Mouse (Mus musculus): ENCODE measurements around the gene Skiv2l. TPM values are rescaled to one million over a fixed set of nuclear protein-coding genes. Genes with fewer than 3 reads are reported as not detected.
"Not testable (repeated sequence)": the region's sequence is repeated elsewhere in the genome, so short reads cannot be mapped to it uniquely, and the experiment has no call there.

The Skiv2l gene
- total RNA-seq, 4 experiments from 2014 or later = 67.2 to 85.0 (median 83.5) TPM

DNA sequence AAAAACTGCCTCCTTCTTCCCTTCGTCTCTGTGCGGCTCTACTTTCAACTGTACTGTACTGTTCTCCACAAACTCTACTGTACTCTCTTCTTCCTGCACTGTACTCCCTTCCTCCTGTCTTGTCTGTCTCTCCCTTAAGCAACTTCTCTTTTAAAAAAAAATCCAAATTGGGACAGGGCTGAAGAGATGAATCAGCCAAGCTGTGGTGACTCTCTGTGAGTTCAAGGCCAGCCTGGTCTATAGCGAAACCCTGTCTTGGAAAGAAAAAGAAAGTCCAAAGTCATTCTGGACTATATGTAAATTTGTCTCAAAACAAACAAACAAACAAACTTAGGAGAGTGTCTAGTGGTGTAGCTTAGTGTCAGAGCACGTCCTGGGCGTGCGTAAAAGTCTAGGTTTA is 24.3 kb upstream of the Skiv2l start:
- no peak for DNase-seq

DNA sequence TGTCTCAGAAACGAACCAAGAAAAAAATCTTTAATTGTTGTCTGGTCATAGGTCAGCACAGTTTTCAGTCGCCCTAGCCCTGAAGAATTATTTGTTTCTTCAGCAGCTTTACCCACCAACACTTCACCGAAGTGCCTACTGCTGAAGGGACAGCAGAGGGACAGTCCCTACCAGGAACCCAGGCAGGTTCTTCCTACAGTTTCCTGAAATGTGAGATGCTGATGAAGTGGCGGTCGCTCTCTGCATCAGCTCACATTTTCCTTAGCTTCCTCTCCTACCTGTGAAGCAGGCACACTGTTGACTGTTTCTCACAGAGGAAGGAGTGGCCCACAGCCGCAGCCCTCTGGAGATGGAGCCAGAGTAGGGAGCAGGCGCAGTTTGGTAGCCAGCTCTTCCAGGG is 16.0 kb upstream of the Skiv2l start:
- DNase-seq = no peak

DNA sequence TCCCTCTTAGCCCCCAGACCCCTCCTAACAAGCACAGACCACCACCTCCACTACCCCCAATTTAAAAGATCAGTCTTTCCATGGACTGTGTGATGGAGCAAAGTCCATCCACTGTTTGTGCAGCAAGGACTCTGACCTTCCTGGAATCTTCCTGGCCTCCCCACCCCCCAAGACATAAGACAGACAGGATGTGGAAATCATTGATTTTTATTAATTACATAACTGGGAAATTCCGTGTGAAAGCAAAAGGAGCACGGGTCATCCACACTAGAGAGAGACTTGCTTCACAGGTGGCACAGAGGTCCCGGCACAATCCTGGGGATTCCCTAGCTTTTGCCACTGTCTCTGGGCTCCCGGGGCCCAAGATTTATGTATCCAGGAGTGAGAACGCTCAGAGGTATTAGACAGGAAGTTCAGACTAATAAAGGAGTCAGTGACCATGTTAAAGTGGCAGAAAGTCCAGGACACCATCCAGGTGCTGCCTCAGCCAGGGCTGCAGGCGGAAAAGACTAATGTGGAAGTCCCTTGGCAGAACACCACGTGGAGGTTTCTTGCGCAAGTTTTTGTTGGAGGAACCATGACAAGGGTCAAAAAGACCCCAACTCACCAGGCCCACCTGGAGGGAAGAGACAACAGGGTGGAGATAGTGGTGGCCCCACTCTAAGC is 12.5 kb upstream of the Skiv2l start, which contains the start of gene Cfb:
Cfb (minus strand) TSS at position 103 of the 666 bp plus-strand sequence.
- DNase-seq = no peak

DNA sequence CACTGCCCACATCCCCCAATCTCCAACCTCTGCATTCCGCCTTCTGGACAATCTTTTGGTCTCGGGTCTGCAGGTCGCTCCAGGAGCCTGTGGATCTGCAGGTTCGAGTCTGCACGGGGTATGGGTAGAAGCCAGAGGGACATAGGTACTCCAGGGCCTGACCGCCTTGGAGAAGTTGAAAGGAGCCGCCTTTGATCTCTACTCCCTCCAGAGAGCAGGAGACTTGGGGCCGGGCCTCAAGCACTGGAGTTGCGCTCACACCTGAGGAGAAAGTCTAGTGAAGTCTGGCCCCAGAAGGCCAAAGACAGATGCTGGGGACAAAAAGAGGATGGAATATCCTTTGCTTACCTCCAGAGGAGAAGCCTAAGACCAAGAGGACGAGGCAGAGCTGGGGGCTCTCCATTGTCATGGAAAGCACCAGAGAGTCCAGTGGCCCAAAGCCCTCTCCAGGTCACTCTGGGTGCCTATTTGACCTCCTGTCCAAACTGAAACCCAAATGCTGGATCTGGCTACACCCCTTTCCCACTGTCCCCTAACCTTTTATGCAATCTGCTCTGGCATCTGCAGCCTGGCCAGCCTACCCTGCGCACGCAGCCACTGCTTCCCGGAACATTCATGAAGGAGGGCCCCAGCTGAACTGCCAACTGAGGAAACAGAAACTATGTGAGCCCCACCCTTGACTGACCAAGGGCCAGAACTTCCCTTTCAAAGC is 11.8 kb upstream of the Skiv2l start:
- DNase-seq = no peak

DNA sequence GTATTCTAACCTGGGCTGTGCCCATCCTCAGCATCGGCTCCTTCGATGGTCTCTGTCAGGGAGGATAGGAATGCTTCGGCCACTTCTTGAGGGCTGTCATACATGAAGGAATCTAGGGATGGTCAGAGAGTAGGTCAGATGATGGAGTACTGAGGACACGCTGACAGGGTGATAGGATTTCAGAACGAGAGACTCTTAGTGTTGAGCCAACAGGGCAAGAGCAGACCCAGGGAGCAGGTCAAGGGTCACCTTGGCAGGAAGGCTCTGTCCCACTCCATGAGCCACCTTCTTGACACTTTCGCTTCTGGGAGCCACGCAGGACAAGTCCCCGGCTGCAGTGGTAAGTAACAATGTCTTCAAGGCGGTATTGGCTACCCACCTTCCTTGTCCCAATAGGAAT is 10.5 kb upstream of the Skiv2l start:
- DNase-seq = no peak

DNA sequence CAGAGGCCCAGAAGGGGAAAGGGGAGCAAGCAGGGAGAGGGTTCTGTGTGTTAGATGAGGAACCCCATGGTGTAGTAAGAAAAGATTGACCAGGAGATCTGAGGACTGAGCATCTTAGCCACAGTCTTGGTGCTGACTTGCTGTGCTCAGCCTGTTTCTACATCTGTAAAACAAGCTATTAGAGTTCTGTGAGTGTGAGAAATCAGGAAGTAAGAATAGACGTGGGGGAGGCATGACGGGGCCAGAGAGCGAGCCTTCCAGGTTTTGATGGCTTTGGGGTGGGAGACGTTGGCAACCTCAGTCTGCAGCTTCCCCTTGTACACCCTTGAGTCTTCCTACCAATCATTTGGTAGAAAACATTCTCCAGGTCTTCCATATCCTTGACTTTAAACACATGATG is 8.7 kb upstream of the Skiv2l start:
- no peak for DNase-seq

DNA sequence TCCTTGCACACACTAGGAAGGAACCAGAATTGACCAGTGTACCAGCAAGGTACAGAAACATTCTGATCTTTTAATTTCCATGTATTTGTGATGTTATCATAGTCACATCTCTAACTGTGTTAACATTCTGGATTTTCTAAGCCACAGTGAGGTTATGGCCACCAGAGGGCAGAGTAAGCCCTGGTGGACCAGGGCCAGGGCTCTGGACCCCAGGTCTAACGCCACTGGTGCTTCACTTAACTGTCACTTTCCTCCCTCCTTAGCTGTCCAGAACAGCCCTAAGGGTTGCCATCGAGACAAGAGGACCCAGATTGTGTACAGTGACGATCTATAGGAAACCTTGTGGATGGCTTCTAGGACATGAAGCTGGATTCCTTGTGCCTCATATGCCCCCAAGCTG is 5.8 kb upstream of the Skiv2l start:
- no peak for DNase-seq

DNA sequence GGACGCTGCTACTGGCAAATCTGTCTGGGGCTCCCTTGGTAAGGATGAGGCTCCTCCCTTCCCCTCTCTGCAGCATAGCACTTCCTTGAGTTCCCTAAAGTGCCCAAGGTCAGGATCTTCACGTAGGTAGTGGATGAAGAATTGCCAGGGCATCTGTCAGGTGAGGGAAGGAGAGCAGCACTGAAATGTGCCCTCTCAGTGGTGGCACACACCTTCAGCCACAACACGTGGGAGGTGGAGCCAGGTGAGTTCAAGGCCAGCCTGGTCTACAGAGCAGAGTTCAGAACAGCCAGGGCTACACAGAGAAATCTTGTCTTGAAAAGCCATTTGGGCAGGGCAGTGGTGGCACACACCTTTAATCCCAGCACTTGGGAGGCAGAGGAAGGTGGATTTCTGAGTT is 4.8 kb upstream of the Skiv2l start:
- DNase-seq = no peak

DNA sequence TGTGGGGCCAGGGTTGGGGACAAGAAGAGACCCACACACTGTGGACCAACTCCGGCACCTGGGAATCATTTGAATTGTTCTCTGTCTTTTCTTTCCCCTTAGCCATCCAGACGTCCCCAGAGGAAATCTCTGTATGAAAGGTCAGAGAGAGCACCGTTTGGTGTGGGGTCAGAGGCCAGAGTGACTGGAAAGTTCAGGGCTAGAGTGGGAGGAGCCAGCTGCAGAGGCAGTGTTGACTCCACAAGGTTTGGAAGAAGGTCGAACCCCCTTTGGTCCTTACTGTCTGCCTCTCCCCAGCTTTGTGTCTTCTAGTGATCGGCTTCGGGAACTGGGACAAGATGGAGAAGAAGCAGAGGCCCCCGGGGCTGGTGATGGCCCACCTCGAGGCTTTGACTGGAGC is 3.5 kb upstream of the Skiv2l start:
- no peak for DNase-seq

DNA sequence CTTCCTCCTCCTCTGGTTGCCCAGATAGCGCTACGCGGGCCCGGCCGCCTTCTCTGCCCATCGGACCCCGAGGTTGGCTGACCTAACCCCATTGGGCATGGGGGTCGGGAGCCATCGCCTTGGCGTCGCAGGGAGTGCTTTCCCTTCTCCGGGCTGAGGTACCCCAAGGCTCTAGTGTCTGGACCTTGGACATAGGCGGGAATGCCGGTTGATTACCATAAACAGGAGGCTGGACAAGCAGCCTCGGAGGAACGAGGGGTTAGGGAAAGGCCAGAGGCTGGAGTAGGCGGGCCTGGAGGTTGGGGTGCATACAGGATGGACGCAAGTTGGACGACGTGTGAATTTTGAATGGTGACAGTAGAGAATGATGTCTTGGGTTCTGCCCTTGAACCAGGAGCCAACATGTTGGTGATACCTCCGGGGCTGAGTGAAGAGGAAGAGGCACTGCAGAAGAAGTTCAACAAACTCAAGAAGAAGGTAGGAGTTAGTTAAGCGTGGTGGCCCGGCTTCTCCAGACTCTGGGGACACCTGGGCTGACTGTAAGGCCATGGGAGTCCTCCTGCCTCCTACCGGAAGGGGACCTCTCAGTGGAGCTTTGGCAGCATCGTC is 611 bp upstream of the Skiv2l start:
- DNase-seq = no peak

DNA sequence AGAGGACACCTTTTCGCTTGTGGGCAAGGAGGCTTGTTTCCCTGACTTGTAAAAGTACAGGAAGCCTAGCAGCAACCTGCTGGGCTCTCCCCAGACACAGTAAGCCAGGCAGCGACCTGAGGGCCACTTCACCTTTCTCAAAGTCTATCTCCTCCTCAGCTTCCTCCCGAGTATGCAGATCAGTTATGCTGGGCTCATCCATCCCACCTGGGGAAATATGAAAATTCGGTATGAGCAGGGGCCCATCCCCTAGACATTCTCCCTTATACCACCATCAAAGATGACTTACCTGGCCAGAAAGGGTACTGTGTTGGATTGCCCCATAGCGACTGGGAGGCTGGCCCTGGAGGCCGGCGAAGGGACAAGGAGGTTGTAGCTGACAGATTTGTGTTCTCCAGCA is 2.4 kb downstream of the Skiv2l start:
- no peak for DNase-seq

DNA sequence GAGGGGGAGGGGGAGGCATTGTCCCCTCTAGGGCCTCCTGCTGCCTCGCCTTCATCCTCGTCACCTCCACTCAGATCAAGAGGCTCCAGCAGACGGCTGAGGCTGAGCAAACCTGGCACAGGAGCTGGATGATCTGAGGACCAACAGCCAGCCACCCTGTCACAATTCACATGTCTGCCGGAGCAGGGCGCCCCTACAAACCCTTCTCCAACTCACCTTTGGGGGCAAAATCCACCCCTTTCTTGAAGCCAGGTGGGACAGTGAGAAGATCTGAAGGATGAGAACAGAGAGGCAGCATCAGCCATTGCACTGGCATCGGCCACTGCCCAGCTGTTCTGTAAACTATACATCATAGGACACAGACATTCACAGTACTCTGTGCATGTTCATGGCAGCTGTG is 2.8 kb downstream of the Skiv2l start:
- no peak for DNase-seq

DNA sequence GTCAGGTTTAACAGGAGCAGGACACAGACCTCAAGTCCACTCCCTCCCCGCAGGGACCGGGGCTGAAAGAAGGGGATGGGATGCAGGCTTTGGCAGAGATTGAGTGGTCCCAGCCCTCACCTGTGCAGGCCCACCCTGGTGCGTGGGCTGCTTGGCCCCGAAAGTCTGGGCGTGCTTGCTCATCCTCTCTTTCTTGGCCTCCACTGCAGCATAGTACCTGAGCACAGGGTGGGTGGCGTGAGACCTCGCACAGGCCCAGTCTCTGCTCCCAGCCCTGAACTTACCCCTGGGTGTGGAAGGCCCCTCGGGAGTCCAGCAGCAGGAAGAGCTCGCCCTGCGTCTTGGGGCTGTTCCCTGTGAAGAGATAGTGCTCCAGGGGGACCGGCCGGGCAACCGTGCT is 5.1 kb downstream of the Skiv2l start:
- DNase-seq = no peak

DNA sequence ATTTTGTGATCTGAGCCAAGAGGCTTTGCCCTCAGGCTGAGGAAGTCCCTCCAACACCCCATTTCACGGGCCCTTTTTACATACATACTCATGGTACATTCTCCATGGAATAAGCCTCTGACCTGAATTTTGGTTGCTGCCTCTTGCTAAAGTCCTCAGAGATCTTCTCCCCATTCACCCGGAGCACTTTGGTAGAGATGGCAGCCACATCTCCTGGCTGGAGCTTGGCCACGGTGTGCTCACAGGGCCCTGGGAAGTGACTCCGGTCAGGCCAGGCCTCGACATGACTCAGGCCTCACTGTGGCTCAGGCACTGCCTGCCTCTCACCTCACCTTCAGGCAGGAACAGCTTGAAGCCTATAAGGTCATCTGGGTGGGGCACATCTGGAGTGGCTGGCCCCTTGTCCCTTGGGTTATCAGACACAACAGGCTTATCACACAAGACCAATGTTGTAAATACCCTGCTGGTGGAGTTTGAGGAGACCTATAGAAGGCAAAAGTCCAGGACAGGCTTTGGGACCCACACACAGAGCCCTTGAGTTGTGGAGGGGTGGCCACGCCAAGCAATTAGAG is 9.2 kb downstream of the Skiv2l start:
- no peak for DNase-seq

DNA sequence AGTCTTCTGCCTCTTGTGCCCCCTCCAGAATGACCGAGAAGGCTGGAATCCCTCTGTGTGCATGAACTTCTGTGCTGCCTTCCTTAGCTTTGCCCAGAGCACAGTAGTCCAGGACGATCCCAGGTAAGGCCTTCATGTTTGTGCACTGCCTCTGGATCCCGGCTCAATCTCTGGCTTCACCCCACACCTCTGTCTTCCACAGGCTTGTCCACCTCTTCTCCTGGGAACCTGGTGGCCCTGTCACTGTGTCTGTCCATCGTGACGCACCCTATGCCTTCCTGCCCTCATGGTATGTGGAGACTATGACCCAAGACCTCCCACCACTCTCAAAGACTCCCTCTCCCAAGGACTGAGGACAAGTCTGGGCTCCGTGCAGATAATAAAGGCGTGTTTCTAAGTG is 11.2 kb downstream of the Skiv2l start:
- no peak for DNase-seq

DNA sequence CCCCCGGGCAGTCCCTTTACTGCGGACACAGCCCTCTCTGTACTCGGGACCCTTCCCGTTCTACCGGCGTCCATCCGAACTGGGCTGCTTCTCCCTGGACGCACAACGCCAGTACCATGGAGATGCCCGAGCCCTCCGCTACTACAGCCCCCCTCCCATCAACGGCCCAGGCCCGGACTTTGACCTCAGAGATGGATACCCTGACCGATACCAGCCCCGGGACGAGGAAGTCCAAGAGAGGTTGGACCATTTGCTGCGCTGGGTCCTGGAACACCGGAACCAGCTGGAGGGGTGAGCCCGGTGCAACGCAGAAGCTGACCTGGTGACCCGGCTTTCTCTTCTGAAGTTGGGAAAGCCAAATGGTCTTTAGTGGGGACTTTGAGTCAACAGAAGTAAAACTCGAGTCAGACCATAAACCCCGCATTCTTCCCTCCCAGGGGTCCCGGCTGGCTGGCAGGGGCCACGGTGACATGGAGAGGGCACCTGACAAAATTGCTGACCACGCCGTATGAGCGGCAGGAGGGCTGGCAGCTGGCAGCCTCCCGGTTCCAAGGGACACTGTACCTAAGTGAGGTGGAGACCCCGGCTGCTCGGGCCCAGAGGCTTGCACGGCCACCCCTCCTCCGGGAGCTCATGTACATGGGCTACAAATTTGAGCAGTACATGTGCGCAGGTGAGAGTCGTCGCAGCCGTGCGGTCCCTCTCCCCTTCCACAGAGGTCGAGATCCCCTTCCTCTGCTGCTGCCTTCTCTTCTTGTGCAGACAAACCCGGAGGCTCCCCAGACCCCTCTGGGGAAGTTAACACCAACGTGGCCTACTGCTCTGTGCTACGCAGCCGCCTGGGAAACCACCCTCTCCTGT is 12.3 kb downstream of the Skiv2l start:
- DNase-seq = no peak

DNA sequence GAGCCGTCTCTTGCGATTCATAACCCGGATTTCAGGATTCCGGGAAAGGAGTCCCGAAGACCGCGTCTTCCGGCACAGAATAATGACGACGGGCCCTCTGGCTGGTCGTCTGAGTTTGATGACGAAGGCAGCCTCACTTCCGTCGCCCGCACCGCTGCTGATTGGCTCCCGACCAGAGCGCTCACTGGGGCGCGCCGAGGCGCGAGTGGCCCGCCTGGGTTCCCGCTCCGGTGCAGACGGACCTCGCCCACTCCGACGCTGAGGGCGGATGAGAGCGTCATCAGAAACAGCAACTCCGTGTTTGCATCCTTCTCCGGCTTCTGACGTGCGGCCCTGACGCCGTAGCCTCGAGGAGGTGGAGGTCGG is 13.2 kb downstream of the Skiv2l start, which contains the start of the genes Stk19 and Dxo:
Stk19 (minus strand) TSS at position 90 of the 366 bp plus-strand sequence.
Dxo (plus strand) TSS at position 164 of the 366 bp plus-strand sequence.
- peak; percentile 96 for DNase-seq

DNA sequence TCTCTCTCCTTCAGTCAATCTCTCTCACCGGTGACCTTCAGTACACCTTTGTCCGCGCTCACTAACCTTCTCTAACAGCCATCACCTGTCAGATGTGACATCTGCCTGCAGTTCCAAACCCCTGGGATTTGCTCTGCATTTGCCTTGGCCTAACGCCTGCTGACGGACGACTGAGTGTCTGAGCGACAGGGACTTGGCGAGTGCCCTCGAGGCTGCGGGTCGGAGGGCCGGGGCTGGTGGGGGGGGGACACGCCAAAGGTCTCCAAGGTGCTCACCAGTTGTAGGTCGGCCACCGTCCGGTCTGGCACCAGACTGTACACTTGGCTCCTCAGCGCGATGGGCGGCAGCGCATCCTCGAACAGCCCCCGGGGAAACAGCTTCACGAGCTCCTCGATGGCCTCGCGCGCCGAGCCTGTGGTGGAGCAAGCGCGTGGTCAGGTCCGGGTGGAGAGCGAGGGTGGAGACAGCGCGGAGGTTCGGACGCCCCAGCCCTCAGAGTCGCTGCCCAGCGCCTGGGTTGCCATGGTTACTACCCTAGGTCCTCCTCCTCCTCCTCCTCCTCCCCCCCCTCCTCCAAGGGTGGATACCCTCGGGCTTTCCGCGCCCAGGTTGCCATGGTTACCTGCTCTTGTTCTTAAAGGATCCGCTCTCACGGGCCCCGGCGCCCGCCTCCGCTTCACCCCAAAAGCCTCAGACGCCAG is 13.7 kb downstream of the Skiv2l start:
- no peak for DNase-seq

DNA sequence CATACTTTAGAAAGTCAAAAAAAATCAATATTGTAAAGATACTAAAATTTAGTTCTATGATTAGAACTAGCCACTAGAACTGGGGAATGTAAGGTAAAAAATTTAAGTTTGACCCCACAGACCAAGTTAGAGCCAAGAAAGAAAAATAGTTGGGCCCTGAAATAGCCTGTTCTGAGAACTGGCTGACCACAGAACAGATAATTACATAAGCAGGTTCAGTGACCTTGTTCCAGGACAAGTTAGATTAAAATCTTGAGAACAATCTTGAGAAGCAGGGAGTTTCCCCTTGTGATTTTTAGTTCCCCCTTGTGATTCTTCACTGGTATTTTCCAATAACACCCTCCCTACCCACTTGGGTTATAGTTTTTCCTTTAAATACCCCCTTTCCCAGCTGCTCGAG is 19.2 kb downstream of the Skiv2l start:
- DNase-seq = not testable (repeated sequence)

DNA sequence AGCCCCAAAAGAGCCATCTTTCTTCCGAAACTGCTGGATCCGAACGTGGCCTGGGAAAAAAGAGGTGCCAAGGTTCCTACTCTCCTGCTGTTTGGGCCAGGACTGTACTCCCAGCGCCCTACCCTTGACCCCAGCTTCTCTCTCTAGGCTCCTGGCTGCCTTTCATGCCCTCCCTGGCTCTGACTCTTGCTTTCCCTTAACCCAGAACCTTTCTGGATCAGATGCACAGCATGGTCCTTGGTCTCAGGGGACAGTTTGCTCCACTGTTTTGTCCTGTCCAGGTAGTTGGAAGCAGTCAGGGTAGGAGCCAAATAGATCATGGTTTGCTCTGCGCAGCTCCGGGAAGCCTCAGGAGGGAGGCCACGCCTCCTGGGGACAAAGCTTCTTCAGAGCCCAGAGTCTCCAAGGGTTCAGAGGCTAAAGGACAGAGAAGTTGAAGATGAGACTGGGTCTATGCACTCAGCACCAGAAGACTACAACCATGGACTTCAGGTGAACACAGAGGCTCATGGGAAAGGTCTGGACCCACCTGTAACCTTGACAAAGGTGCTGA is 35.1 kb downstream of the Skiv2l start:
- no peak for DNase-seq

DNA sequence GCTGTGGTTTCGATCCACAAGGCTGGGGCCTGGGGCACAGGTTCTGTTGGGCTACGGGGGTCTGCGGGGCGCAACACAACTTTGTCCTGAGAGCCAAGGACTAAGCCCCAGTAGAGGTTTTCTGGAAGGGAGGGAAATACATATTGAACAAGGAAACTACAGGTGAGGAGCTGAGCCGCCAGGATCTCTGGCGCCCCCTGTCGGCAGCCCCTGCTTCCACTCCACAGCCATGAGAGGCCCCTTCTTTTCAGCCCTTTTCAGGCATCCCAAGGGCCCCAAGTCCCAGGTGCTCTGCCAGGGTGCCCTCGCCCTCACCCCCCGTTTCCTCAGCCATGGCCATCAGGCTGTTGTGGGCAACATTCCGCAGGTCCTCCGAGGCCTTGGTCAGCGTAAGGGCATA is 36.3 kb downstream of the Skiv2l start:
- not testable (repeated sequence) for DNase-seq

DNA sequence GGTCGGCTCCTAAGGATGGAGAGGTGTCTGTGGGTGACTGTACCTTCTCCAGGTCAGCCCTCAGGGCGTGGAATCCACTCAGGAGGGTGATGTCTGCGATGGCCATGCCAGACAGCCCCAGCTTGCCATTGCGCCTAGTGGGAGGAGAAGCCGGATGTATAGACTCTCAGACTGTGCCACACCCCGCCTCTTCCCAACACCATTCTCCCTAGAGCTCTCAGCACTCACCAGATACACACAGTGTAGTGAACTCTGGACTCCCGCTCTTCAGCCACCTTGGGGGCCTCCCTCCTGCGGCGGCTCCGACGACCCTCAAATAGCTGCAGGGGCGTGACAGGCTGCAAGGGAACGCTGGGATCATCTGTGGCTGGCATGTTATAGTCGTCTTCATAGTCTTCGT is 38.7 kb downstream of the Skiv2l start:
- no peak for DNase-seq
